Mouse (Mus musculus): Measurements from ENCODE around the gene Fgfbp3.
A peak's percentile ranks its signal among the peaks of the same experiment; 100 is the strongest.
"Not testable (repeated sequence)": the region's sequence is repeated elsewhere in the genome, so short reads cannot be mapped to it uniquely, and the experiment has no call there.

Gene Fgfbp3

GRCm38 (mm10) chr19:36919466-36919865 lies at the start of gene Fgfbp3:
Fgfbp3 (minus strand) TSS chr19:36919615.
- peak; percentile 70 for DNase-seq (ENCODE audit: low read depth)

- not testable (repeated sequence) for DNase-seq (ENCODE audit: low read depth)
These were observed 43.3 kb upstream of the Fgfbp3 start for GRCm38 (mm10) chr19:36962544-36963260.

- DNase-seq (ENCODE audit: low read depth) = no peak
These were observed 41.9 kb upstream of the Fgfbp3 start for GRCm38 (mm10) chr19:36961320-36961719.

GRCm38 (mm10) chr19:36958331-36958730 lies 38.9 kb upstream of the Fgfbp3 start:
- DNase-seq (ENCODE audit: low read depth) = no peak

GRCm38 (mm10) chr19:36953637-36954206 lies 34.3 kb upstream of the Fgfbp3 start:
- no peak for DNase-seq (ENCODE audit: low read depth)

- no peak for DNase-seq (ENCODE audit: low read depth)
These were observed 20.6 kb upstream of the Fgfbp3 start for GRCm38 (mm10) chr19:36940064-36940463.

GRCm38 (mm10) chr19:36938008-36938407 lies 18.6 kb upstream of the Fgfbp3 start:
- no peak for DNase-seq (ENCODE audit: low read depth)

GRCm38 (mm10) chr19:36936285-36936684 lies 16.9 kb upstream of the Fgfbp3 start:
- no peak for DNase-seq (ENCODE audit: low read depth)

- DNase-seq (ENCODE audit: low read depth) = peak; percentile 32
These were observed 13.2 kb upstream of the Fgfbp3 start for GRCm38 (mm10) chr19:36932613-36933012.

GRCm38 (mm10) chr19:36932097-36932496 lies 12.7 kb upstream of the Fgfbp3 start:
- DNase-seq (ENCODE audit: low read depth) = no peak

GRCm38 (mm10) chr19:36929816-36930215 lies 10.4 kb upstream of the Fgfbp3 start:
- DNase-seq (ENCODE audit: low read depth) = no peak

GRCm38 (mm10) chr19:36927800-36928361 lies 8.5 kb upstream of the Fgfbp3 start:
- DNase-seq (ENCODE audit: low read depth) = peak; percentile 31

- peak; percentile 67 for DNase-seq (ENCODE audit: low read depth)
These were observed 7.3 kb upstream of the Fgfbp3 start for GRCm38 (mm10) chr19:36926553-36927236.

GRCm38 (mm10) chr19:36925671-36926552 lies 6.5 kb upstream of the Fgfbp3 start, which contains the start of gene Btaf1:
Btaf1 (plus strand) TSS chr19:36926079.
- DNase-seq (ENCODE audit: low read depth) = peak; percentile 93

GRCm38 (mm10) chr19:36922936-36923335 lies 3.5 kb upstream of the Fgfbp3 start:
- DNase-seq (ENCODE audit: low read depth) = no peak

GRCm38 (mm10) chr19:36922015-36922414 lies 2.6 kb upstream of the Fgfbp3 start:
- peak; percentile 78 for DNase-seq (ENCODE audit: low read depth)

- peak; percentile 75 for DNase-seq (ENCODE audit: low read depth)
These were observed 744 bp downstream of the Fgfbp3 start for GRCm38 (mm10) chr19:36918441-36919301.

- DNase-seq (ENCODE audit: low read depth) = no peak
These were observed 2.5 kb downstream of the Fgfbp3 start for GRCm38 (mm10) chr19:36916876-36917389.

- no peak for DNase-seq (ENCODE audit: low read depth)
These were observed 3.2 kb downstream of the Fgfbp3 start for GRCm38 (mm10) chr19:36916206-36916605.

GRCm38 (mm10) chr19:36913064-36913463 lies 6.4 kb downstream of the Fgfbp3 start:
- no peak for DNase-seq (ENCODE audit: low read depth)
